Mouse (Mus musculus) c-Kit-positive CD71-positive TER-119-negative erythroid progenitor cells, embryonic 14.5 days (primary cell): Measurements from ENCODE around the gene Rinl.

Experiments used
- DNase-seq: peaks from one replicate; pipeline ENCODE4 v3.0.0-alpha.2; 2013; ENCODE audit warnings: low read depth

Gene Rinl

DNA sequence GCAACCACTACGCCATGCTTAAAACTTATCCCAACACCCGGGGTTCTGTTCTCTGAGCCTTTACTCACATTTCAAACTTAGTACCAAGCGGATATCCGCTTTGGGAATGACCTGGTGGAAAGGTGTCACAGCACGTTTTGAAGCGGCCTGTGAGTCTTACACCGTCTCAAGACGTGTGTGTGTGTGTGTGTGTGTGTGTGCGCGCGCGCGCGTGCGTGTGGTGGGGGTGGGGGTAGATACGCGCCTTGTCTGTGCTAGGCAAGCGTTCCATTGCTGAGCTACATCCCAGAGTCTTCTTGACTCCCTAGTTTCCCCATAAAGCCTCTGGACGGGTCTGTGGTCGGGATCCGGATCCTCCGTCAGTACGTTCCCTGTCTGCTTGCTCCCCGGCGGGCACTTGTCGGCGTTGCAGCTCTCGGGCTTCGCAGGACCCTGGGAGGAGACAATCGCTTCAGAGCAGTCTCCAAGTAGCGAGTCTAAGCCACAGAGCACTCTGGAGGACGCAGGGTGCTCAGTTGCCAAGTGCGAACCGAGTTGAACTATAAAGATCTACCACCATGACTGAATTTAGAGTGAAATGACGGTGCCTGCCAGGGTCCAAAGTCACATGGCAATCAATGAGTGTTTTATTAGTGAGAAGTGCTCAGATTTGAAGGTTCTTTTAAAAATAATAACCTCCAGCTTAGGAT, 20.8 kb downstream of the Rinl start:
- DNase-seq: no peak

DNA sequence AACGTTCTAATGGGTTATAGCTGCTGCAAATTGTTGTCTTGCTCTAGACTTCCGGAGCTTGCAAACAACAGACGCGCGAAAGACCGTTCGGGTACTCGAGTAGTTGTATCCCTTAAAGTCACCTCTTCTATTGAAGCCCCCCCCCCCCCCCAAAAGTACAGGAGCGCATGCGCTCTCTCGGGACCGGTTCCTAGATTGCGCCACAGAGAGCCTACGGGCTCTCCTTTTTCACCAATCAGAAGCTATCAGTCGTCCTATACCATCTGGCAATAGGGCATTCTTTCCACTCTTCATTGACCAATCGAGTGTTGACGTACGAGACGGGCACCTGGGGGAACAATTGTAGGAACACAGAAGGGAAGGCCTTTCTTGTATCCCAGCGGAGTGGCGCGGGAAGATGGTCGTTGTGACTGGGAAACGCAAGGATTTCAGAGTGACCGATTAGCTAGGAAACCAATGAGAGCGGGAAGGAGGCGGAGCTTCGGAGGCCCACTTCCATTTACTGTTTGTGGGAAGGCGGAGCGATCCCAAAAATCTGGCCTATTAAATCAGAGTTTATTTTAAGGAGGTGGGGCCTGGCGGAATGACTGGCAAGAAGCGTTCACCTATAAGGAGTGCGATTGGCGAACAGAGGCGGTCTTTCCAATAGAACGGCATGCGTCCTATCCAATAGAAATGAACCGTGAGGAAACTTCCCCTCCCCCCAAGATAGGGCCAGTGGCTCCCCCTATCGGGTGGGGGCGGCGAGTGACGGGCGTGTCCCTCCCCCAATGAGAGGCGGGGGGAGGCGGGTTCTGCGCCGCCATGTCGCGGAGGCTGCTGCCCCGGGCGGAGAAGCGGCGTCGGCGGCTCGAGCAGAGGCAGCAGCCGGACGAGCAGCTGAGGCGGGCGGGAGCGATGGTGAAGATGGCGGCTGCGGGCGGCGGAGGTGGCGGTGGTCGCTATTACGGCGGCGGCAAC, 21.6 kb downstream of the Rinl start:
- peak; percentile 98 for DNase-seq

DNA sequence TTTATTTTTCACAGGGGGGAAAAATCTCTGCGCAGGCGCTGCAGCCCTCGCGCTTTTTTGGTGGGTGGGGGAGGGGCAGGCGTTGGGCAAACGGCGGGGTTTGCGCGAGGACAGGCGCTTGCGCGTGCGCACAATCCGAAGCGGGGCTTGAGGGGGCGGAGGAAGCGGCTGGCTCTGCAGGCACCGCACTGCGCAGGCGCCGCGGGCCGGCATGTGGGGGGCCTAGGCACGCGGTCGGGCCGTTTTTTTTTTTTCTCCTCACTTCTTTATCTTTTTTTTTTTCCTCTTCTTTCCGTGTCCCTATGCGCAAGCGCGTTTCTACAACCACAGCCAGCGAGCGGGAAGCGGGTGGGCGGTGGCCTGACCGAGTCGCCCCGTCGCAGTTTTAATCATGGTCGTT, 22.5 kb downstream of the Rinl start:
- DNase-seq: peak; percentile 90

DNA sequence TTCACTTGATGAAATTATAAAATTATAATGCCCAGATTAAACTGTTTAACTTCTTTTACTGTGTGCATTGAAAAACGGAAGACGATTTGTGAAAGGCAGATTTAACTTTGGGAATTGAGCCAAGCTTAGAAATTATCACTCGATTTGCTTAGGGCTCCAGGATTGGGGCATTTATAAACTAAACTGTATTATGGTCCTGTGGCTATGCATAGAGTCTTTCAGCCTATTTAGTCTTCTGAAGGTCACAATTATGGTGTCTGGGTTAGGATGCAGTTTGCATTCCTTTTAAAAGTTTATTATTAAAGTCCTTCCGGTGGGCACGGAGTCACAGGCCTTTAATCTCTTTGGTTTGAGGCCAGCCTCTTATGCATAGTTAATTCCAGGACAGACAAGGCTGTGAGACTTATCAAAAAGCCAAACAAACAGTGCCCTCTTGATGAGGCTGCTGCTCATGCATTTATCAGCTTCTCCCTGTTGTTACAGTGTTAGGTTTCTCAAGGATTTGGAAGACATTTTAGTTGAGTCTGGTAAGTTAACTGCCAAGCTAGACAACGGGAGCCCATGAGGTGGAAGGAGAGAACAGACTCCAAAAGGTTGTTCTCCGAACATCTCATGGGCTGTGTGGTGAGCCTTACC, 23.0 kb downstream of the Rinl start:
- no peak for DNase-seq

DNA sequence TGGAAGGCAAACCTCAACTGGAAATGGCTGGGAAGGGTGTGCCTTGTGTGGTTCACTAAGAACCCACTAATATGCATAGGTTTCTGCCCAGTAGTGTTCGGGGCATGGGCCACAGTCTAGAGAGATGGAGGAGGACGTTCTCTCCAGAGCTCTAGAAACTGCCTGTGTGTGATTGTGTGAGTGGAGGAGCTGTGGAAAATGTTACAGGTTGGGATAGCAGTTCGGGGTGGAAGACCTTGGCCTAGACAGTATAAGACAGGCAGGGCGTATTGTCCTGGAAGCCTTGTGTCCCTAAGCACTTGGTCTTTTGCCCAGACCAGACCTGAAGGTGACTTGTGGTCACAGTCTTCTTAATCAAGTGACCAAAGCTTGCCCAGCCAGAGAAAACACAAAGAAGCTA, 23.7 kb downstream of the Rinl start:
- no peak for DNase-seq

DNA sequence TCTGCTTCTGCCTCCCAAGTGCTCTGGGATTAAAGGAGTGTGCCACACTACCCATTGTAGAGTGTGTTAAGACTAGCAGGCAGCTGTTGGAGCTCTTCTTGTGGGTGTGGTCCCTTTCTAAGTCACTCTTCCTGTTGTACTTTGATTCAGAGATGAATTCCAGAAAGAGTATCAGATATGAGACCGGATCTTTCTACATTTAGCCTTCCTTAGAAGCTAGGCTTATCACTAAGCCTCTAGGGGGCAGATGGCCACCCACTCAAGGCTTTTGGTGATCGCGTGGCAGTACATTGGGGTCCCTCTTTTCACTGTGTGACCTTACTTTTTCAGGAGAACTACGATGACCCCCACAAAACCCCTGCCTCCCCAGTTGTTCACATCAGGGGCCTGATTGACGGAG, 24.2 kb downstream of the Rinl start:
- DNase-seq: no peak

DNA sequence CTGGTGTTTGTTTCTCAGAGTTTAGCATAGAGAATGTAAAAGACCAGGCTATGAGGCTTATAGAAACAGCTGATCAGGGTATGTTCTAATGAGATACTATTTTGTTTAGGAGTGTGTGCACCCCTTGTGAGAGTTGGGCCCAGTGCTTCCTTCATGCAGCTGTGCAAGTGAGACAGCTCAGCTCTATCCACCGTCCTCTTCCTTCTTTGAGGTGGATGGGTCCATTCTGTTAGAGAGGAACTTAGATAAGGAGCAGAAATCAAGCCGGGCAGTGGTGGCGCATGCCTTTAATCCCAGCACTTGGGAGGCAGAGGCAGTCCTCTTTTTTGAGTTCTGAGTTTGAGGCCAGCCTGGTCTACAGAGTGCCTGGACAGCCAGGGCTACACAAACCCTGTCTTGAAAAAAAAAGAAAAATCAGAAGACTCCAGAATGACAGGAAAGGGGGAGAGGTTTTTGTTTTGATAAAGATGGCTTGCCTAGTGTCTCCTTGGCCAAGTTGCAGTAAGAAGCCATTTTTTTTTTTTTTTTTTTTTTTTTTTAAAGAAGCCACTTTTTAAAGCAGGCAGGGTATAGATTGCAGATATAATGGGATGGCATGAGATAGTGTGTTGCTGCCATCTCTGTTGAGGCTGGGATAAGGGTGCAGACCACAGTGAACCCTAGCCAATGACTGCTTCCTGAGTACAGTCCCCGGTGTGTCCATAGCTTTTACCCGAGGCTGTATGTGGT, 25.7 kb downstream of the Rinl start:
- DNase-seq: no peak

DNA sequence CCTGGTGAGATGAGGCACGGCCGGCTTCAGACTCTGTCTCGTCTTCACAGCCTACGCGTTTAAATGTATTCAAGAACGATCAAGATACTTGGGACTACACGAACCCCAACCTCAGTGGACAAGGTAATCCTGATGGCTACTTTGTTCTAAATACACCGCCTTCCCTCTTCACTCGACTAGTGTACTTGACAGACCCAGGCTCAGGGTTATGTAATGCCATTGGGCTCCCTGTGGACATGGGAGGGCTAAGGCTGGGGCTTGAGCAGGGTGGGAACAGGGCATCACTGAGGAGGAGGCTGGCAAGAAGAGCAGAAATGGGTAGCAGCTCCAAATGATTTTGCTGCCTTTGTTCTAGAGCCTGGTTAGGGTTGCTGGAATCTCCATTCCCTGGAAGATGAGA, 26.5 kb downstream of the Rinl start:
- DNase-seq: no peak

DNA sequence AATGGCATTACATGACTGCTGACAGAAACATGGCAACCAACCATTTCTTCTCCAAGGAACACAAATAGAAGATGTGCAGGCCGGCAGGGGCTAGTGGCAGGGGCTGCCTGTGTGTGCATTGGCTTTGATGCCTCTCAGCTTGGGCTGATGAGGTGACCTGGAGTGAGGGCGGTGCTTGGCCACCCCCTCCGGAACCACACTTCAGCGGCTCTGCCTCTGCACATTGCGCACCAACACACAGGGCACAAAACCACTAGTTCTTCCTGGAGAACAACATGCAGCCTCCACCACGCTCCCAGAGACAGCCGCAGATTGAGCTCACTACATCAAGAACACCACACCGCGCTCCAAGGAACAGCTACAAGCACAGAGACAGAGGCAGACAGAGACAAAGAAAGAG, 27.4 kb downstream of the Rinl start:
- DNase-seq: no peak

DNA sequence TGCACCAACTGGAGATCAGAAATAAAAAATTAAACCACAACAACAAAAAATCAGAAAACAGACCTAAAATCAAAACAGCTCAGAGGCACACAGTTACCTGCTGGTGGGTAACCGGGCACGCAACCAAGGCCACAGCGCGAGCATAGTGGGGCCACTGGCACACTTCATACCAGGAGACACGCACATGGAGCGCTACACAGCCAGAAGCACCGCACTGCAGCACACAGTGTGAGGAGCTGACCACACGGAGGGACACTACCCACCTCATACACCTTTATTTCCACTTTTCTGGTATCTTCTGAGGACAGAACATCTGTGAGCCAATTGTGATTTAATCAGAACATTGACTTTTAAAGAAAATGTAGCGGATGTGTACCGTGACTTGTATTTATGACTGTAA, 28.2 kb downstream of the Rinl start:
- DNase-seq: no peak

DNA sequence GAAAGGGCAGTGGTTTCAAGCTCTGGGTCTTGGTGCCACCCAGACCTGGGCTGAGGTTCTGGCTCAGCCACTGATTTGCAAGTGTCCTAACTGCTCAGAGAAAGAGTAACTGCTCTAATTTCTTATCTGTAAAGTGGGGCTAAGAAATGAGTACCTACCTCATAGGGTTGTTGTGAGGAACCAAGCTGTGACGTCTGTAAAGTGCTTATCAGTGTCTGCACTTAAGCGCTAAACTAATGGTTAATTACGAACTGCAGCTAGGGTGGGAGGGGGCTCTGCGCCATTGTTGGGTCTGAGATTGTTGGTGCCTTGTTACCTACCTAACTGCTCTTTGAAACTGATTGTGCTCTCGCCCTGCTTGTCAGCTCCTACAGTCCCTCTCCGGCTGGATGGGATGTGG, 28.8 kb downstream of the Rinl start:
- no peak for DNase-seq

DNA sequence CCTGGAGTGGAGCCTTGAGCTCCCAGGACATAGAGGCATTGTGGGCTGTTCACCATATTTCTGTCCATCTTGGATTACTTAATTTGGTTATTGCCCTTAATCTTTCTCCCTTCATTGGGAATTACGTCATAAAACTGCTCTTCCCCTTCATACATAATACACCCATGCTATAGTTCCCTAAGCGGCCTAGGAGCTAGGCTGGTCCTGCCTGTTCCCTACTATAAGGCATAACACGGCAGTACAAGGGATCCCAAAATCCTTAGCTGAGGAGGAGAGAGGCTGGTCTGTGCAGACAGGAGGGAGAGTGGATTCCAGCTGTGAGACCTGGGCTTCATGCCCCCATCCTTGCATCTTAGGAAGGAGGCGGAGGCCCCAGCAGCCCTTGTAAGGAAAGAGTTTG, 29.2 kb downstream of the Rinl start:
- no peak for DNase-seq

DNA sequence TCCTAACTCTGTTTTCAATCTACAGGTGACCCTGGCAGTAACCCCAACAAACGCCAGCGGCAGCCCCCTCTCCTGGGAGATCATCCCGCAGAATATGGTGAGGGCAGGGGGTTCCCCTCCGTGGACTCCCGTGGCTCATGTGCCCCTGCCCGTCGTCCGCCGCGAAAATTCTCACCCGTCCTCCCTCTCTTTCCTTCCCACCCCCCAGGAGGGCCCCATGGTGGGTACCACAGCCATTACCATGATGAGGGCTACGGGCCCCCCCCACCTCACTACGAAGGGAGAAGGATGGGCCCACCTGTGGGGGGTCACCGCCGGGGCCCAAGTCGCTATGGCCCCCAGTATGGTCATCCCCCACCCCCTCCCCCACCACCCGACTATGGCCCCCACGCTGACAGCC, 29.7 kb downstream of the Rinl start:
- DNase-seq: no peak

DNA sequence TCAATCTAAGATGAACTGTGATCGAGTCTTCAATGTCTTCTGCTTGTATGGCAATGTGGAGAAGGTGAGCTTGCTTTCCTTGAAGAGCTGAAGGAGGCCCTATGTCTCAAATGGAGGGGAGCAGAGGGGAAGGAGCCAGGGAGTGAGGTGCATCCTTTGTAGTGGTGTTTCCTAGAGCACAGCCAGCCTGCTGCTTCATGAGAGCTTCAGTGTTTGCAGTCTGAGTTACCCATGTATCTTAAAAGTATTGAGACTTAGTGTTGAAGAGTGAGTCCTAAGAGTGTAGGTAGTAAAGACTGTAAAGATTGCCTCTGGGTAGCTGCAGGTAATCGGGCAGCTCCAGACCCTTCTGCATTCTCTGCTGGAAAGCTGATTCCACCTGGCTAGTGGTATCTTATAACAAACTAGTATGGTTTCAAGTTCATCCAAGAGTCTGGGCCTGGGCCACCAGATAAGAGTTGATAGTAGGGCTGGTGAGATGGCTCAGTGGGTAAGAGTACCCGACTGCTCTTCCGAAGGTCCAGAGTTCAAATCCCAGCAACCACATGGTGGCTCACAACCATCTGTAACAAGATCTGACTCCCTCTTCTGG, 30.2 kb downstream of the Rinl start:
- DNase-seq: no peak

DNA sequence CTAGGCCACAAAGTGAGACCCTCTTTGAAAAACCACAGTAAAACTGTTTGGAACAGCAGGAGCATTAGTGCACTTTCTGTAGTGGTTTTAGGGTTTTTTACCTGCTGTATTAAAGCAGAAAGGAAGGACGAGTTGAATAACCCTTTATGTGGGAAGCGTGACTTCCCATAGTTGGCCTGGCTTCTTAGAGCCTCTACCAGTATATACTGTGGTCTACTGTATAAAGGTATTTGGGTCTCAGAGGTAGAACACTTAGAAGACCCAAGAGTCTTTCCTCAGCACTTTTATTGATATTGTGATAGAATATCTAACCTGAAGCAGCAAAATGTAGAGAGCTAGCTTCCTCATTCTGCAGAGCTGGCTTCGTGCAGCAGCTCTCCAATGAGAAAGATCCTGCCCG, 30.8 kb downstream of the Rinl start:
- no peak for DNase-seq

DNA sequence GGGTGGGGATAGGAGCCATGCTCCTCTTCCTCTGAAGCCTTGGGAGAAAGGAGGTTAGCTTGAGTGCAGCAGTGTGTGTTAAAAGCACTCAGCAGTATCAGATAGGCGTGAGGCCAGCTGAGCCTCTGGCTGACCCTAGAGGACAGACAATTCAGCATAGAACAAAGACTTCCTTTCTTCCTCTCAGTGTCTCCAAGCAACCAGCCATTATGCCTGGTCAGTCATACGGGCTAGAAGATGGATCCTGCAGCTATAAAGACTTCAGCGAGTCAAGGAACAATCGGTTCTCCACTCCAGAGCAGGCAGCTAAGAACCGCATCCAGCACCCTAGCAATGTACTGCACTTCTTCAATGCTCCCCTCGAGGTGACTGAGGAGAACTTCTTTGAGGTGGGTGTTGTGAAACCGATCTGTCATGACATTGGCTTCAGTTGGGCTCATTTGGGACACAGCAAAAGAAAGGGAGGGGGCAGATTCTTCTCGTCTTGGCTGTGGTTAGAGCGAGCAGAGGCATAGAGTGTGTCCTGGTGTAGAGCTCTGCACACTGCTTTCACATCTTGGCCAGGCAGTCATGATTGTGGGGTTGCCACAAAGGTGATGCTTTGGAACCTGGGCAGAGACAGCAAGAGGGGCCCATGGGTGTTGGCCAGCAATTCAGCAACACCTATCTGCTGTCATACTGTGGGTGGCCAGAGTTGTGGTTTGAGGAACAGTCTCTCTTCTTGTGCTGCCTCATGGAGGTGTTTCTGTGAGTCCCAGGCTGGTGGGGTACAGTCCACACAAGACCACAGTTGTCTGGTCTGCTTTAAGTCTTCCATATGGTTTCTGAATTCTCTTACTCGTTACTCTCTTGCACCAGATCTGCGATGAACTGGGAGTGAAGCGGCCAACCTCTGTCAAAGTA, 31.8 kb downstream of the Rinl start:
- DNase-seq: no peak

DNA sequence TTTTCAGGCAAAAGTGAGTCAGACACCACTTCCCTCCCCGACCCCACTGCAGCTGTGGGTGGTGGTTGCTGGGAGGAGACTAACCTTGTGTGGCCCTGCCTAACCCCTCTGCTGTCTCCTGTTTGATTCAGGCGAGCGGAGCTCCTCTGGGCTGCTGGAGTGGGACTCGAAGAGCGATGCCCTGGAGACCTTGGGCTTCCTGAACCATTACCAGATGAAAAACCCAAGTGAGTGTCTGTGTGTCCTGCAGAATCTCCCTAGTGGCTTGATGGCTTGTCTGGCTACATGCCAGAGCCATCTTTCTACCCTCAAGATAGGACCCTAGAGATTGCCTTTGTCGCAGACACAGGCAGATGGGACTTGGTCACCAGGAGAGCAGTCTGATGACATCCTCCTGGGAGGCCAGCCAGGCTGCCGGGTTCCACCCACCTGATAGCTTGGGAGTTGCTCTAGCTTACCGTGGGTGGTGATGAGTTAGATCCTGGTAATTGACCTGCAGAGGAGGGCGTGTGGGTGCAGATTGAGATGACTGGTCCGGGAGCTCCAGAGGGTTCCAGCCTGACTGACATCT, 32.6 kb downstream of the Rinl start:
- no peak for DNase-seq

DNA sequence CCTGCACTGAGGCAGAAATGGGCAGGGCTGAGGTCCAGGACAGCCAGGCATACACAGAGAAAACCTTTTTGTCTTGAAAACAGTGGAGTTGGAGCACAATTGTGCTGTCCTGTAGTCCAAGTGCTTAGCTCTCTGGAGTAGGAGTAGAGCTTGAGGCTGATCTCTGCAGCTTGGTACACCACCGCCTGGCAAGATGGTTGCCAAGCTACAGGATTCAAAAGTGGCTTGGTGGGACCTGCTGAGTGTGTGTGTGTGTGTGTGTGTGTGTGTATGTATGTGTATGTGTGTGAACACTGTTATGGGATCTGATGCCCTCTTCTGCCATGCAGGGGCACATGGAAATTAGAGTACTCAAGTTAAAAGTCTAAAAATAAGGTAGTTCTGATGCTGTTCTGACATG, 33.8 kb downstream of the Rinl start:
- no peak for DNase-seq

DNA sequence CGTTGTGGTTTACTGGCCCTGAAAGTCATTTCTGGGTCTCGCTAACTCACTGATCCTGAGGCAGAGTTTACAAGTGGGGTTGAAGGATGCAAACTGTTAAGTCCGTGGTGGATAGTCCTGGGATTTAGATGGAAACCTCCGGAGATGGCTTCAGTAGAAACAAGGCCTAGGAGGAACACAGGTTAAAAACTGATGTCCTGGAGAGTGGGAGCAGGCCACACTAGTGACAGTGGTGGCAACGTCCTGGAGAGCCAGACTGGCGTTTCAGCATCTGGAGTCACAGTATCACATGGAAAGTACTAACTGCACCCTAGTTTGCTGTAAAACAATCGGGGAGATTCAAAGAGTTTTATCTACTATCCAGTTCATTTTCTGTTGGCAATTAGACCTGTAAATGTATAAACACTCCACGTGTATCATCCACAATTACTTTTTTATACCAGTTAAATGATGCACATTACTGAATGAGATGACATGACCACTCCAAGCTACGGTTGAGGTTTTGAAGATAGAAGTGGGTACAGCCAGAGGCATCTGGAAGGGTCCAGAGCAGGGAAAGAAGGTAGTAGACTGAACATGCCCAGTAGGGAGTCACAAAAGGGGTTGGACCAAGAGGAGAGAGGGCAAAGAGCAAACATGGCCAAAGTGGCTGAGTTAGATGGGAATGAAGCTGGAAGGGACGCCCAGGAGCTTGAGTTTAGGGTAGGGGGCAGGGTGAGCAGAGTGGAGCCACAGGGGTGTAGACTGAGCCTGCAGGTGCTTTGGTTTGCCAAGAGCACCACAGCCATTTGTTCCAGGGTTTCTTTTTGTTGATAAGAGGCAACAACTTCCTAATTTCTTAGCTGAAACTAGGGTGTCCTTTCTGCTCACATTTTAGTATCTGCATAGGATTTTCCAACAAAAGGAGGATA, 34.5 kb downstream of the Rinl start:
- DNase-seq: no peak
